Mouse (Mus musculus) heart, postnatal 4 days (tissue): ENCODE results near the gene AI467606. TPM values are rescaled to one million over a fixed set of nuclear protein-coding genes. Genes with fewer than 3 reads are reported as not detected.
A peak's percentile ranks its signal among the peaks of the same experiment; 100 is the strongest.

Experiments used
- DNase-seq: peaks from one replicate; pipeline ENCODE4 v3.0.0; 2021
- microRNA-seq, 2 experiments: library from miRNA; unstranded; fragments of <30 nt; microRNA quantifications; one replicate each; pipeline ENCODE4 v1.2.0; 2021 to 2022
- total RNA-seq, 2 experiments: library from RNA; stranded (reverse); gene quantifications; 2 replicates each; pipeline ENCODE4 v1.2.3; 2021

The AI467606 gene
- total RNA-seq, 2 experiments from 2014 or later: 0.71 to 0.74 TPM

GRCm38 (mm10) chr7:127129638-127130037 is 38.5 kb downstream of the AI467606 start:
- peak; percentile 47 for DNase-seq

- no peak for DNase-seq
Measured at GRCm38 (mm10) chr7:127133125-127133524, 42.0 kb downstream of the AI467606 start.

- DNase-seq: no peak
Measured at GRCm38 (mm10) chr7:127134821-127135447, 43.8 kb downstream of the AI467606 start.

GRCm38 (mm10) chr7:127136181-127137071 is 45.3 kb downstream of the AI467606 start:
- no peak for DNase-seq

GRCm38 (mm10) chr7:127137262-127138017 is 46.3 kb downstream of the AI467606 start, which contains the start of gene Spn:
Gene Spn (minus strand): TSS chr7:127137823.
- DNase-seq: no peak

GRCm38 (mm10) chr7:127139100-127139499 is 47.9 kb downstream of the AI467606 start:
- no peak for DNase-seq

GRCm38 (mm10) chr7:127139562-127139961 is 48.4 kb downstream of the AI467606 start:
- DNase-seq: no peak

- no peak for DNase-seq
Measured at GRCm38 (mm10) chr7:127140623-127141404, 49.7 kb downstream of the AI467606 start.

GRCm38 (mm10) chr7:127142214-127142613 is 51.1 kb downstream of the AI467606 start:
- DNase-seq: no peak

- no peak for DNase-seq
Measured at GRCm38 (mm10) chr7:127142666-127143065, 51.5 kb downstream of the AI467606 start.

Small RNAs within 50 kb of the gene (microRNA-seq; reads per million reads assigned to microRNA genes)
- 0 reads per million in 2 experiments for gene Gm44343

Other genes with a start within 250 kb of the AI467606 start
- gene Doc2a, start 243.9 kb upstream of the AI467606 start, total RNA-seq: not detected
- gene Hirip3, start 229.4 kb upstream of the AI467606 start, total RNA-seq: 10 to 100 TPM; 22.8 to 26.1 TPM
- gene Ino80e, start 229.0 kb upstream of the AI467606 start, total RNA-seq: 10 to 100 TPM; 33.5 to 34.1 TPM
- gene Taok2, start 206.7 kb upstream of the AI467606 start, total RNA-seq: 10 to 100 TPM; 65.0 to 66.5 TPM
- gene Tmem219, start 168.4 kb upstream of the AI467606 start, total RNA-seq: 10 to 100 TPM; 12.9 to 14.7 TPM
- 10 to 100 TPM; 10.4 to 10.7 TPM for gene Kctd13, start 162.5 kb upstream of the AI467606 start, total RNA-seq
- gene Asphd1, start 141.8 kb upstream of the AI467606 start, total RNA-seq: under 1 TPM in 1 of 2 experiments, not detected in 1; 0.36 TPM
- gene Sez6l2, start 140.8 kb upstream of the AI467606 start, total RNA-seq: 10 to 100 TPM; 18.6 to 21.2 TPM
- gene Cdipt, start 115.4 kb upstream of the AI467606 start, total RNA-seq: 10 to 100 TPM; 69.2 to 72.1 TPM
- under 1 TPM; 0.24 to 0.29 TPM for gene Cdiptos, start 115.3 kb upstream of the AI467606 start, total RNA-seq
- 10 to 100 TPM; 27.2 to 28.4 TPM for gene Mvp, start 76.7 kb upstream of the AI467606 start, total RNA-seq
- 1 to 10 TPM; 1.2 to 1.9 TPM for gene Pagr1b, start 74.9 kb upstream of the AI467606 start, total RNA-seq
- gene Pagr1a, start 74.0 kb upstream of the AI467606 start, total RNA-seq: 10 to 100 TPM; 10.4 to 14.8 TPM
- gene Gm42742, start 70.3 kb upstream of the AI467606 start, total RNA-seq: 10 to 100 TPM; 10.0 to 18.2 TPM
- gene Prrt2, start 70.1 kb upstream of the AI467606 start, total RNA-seq: 1 to 10 TPM; 1.6 to 2.0 TPM
- gene Maz, start 64.3 kb upstream of the AI467606 start, total RNA-seq: 100 to 1,000 TPM; 152 TPM
- 10 to 100 TPM; 43.2 to 48.6 TPM for gene Kif22, start 48.9 kb upstream of the AI467606 start, total RNA-seq
- not detected for gene Zg16, start 4.0 kb upstream of the AI467606 start, total RNA-seq
- under 1 TPM; 0.19 to 0.20 TPM for gene Qprt, start 30.9 kb downstream of the AI467606 start, total RNA-seq
- gene Spn, start 46.5 kb downstream of the AI467606 start, total RNA-seq: under 1 TPM; 0.38 to 0.67 TPM
- gene Cd2bp2, start 104.7 kb downstream of the AI467606 start, total RNA-seq: 10 to 100 TPM; 57.3 to 57.7 TPM
- 10 to 100 TPM; 41.0 to 42.5 TPM for gene Tbc1d10b, start 117.1 kb downstream of the AI467606 start, total RNA-seq
- gene Mylpf, start 117.5 kb downstream of the AI467606 start, total RNA-seq: 10 to 100 TPM in 1 of 2 experiments, 1 to 10 TPM in 1; 3.1 to 33.0 TPM
- 10 to 100 TPM in 1 of 2 experiments, 1 to 10 TPM in 1; 9.2 to 10.8 TPM for gene Zfp553, start 141.7 kb downstream of the AI467606 start, total RNA-seq
- gene Sept1, start 141.8 kb downstream of the AI467606 start, total RNA-seq: 10 to 100 TPM; 11.2 to 12.1 TPM
- gene Zfp771, start 152.9 kb downstream of the AI467606 start, total RNA-seq: 10 to 100 TPM; 11.6 to 14.2 TPM
- 10 to 100 TPM; 62.0 to 64.5 TPM for gene Dctpp1, start 169.3 kb downstream of the AI467606 start, total RNA-seq
- 10 to 100 TPM; 44.2 to 45.7 TPM for gene Sephs2, start 182.7 kb downstream of the AI467606 start, total RNA-seq
- 1 to 10 TPM; 2.3 TPM for gene Itgal, start 204.9 kb downstream of the AI467606 start, total RNA-seq